Mouse (Mus musculus): ENCODE data around the gene Smyd4. TPM values are rescaled to one million over a fixed set of nuclear protein-coding genes. Genes with fewer than 3 reads are reported as not detected.
A peak's percentile ranks its signal among the peaks of the same experiment; 100 is the strongest.
"Not testable (repeated sequence)": the region's sequence is repeated elsewhere in the genome, so short reads cannot be mapped to it uniquely, and the experiment has no call there.

Gene Smyd4
- polyA plus RNA-seq, 1 experiment from 2014 or later: 13.4 TPM

- H3K4me3 ChIP-seq: peak overlapping the region; percentile 73
- peaks cover 18% of the 10 kb centered on the region for H3K4me1 ChIP-seq
- H3K27ac ChIP-seq: no peak overlapping the region
- no peak for ATAC-seq (ENCODE audit: low FRiP score)
- WGBS: under 1% methylated on average over 10 of the region's 10 CpGs
- H3K27me3 ChIP-seq: no peaks in the 10 kb centered on the region
- H3K9me3 ChIP-seq (replicated peaks): no peaks in the 10 kb centered on the region
- H3K4me2 ChIP-seq (replicated peaks): peak overlapping the region; percentile 88
- peak overlapping the region; percentile 81 for H3K9ac ChIP-seq
- H3K36me3 ChIP-seq: no peaks in the 10 kb centered on the region
Measured at GRCm38 (mm10) chr11:75347596-75347995, 637 bp upstream of the Smyd4 start.

- WGBS: 49% methylated on average over 10 of the region's 10 CpGs
- no peak for ATAC-seq (ENCODE audit: low FRiP score)
- no peak overlapping the region for H3K27ac ChIP-seq
Measured at GRCm38 (mm10) chr11:75348890-75349261, 643 bp downstream of the Smyd4 start.

DNA sequence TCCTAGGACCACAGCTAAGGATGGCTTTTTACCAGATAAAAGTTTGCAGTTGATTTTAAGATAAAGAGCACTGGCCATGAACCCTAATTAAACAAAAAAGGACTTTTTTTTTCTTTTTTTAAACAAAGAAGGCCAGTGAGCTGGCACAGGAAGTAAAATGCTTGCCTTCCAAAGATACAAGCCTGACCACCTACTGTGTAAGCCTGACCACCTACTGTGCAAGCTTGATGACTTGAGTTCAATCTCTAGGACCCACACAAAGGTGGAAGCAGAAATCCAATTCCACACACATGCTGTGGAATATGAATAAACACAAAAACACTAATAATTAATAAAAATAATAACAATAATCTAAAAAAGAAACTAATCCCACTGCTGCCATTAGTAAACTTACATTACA is 3.0 kb downstream of the Smyd4 start:
- H3K9me3 ChIP-seq (replicated peaks): no peaks in the 10 kb centered on the region
- H3K4me3 ChIP-seq: no peak overlapping the region
- H3K9ac ChIP-seq: no peak overlapping the region
- H3K4me1 ChIP-seq: peaks cover 18% of the 10 kb centered on the region
- no peak overlapping the region for H3K27ac ChIP-seq
- ATAC-seq (ENCODE audit: low FRiP score): no peak
- H3K27me3 ChIP-seq: no peaks in the 10 kb centered on the region
- no peak overlapping the region for H3K4me2 ChIP-seq (replicated peaks)
- H3K36me3 ChIP-seq: peaks cover 9% of the 10 kb centered on the region; the same call in 1 of the 2 replicates

More at GRCm38 (mm10) chr11:75348890-75349261, 643 bp downstream of the Smyd4 start:
- Histone ChIP-seq H3K4me2 (replicated peaks) (peak overlapping the region; percentile 88), H3K4me3 (peak overlapping the region; percentile 73), H3K36me3 (peaks cover 3% of the 10 kb centered on the region; the same call in 1 of the 2 replicates), H3K9ac (peak overlapping the region; percentile 81), H3K27me3 (no peaks in the 10 kb centered on the region), H3K9me3 (replicated peaks) (no peaks in the 10 kb centered on the region), H3K4me1 (peaks cover 18% of the 10 kb centered on the region)

- Histone ChIP-seq H3K4me3 (no peak overlapping the region), H3K36me3 (peaks cover 9% of the 10 kb centered on the region; the same call in 1 of the 2 replicates), H3K4me1 (no peaks in the 10 kb centered on the region), H3K27ac (no peak overlapping the region), H3K4me2 (replicated peaks) (no peak overlapping the region), H3K9ac (no peak overlapping the region), H3K27me3 (no peaks in the 10 kb centered on the region), H3K9me3 (replicated peaks) (no peaks in the 10 kb centered on the region)
- no peak for ATAC-seq (ENCODE audit: low FRiP score)
- WGBS: 87% methylated on average over 1 of the region's 1 CpGs
Measured at GRCm38 (mm10) chr11:75355475-75355874, 7.2 kb downstream of the Smyd4 start.

DNA sequence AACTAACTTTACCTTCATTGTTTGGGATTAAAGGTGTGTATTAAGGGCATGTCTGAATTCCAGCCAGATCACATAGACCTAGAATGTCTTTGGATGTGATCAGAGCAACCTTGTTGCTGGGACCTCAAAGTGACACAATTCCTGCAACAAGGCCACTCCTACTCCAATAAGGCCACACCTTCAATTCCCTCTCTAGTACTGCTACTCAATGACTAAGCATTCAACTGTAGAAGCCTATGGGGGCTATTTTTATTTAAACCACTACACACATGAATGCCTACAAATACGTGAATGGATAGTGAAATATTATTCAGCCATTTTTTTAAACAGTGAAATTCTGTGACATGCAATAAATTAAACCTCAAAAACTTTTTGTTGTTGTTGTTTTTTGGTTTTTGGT is 28.9 kb downstream of the Smyd4 start:
- no peaks in the 10 kb centered on the region for H3K27me3 ChIP-seq
- H3K36me3 ChIP-seq: no peaks in the 10 kb centered on the region
- ATAC-seq (ENCODE audit: low FRiP score): no peak
- no peaks in the 10 kb centered on the region for H3K4me1 ChIP-seq
- no peak overlapping the region for H3K4me3 ChIP-seq
- H3K9me3 ChIP-seq (replicated peaks): no peaks in the 10 kb centered on the region
- H3K27ac ChIP-seq: no peak overlapping the region
- no peak overlapping the region for H3K9ac ChIP-seq
- WGBS: 81% methylated on average over 1 of the region's 1 CpGs
- H3K4me2 ChIP-seq (replicated peaks): no peak overlapping the region

GRCm38 (mm10) chr11:75378786-75379185 is 30.6 kb downstream of the Smyd4 start:
- H3K27me3 ChIP-seq; ATAC-seq (ENCODE audit: low FRiP score); H3K4me2 ChIP-seq (replicated peaks); H3K4me1 ChIP-seq; H3K9me3 ChIP-seq (replicated peaks); H3K27ac ChIP-seq; H3K4me3 ChIP-seq; H3K9ac ChIP-seq; H3K36me3 ChIP-seq: not testable (repeated sequence)
- whole genome bisulfite sequencing: 96% methylated on average over 2 of the region's 2 CpGs

DNA sequence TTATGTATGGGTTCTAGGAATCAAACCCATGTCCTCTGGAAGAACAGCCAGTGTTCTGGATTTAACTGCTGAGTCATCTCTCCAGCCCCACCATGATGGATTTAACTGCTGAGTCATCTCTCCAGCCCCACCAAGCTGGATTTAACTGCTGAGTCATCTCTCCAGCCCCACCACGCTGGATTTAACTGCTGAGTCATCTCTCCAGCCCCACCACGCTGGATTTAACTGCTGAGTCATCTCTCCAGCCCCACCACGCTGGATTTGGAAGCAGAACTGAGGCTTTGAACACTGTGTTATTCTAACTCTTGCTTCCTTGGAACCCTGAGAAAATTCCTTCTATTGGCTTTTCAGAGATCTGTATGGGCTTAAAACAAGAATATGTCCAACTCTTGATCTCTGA is 35.3 kb downstream of the Smyd4 start:
- not testable (repeated sequence) for H3K9ac ChIP-seq; H3K4me3 ChIP-seq; H3K27ac ChIP-seq; ATAC-seq (ENCODE audit: low FRiP score); H3K36me3 ChIP-seq; H3K27me3 ChIP-seq; H3K9me3 ChIP-seq (replicated peaks); H3K4me2 ChIP-seq (replicated peaks); H3K4me1 ChIP-seq
- WGBS: 57% methylated on average over 3 of the region's 3 CpGs

- Histone ChIP-seq H3K4me3 (no peak overlapping the region), H3K9ac (no peak overlapping the region), H3K4me2 (replicated peaks) (no peak overlapping the region), H3K9me3 (replicated peaks) (no peaks in the 10 kb centered on the region), H3K27me3 (no peaks in the 10 kb centered on the region), H3K27ac (no peak overlapping the region), H3K4me1 (no peaks in the 10 kb centered on the region), H3K36me3 (peaks cover under 1% of the 10 kb centered on the region; the same call in 1 of the 2 replicates)
- 79% methylated on average over 1 of the region's 1 CpGs for WGBS
- no peak for ATAC-seq (ENCODE audit: low FRiP score)
Measured at GRCm38 (mm10) chr11:75395611-75396010, 47.4 kb downstream of the Smyd4 start.

- Histone ChIP-seq H3K27me3 (no peaks in the 10 kb centered on the region), H3K36me3 (no peaks in the 10 kb centered on the region; the same call in 1 of the 2 replicates), H3K4me3 (no peak overlapping the region), H3K4me1 (no peaks in the 10 kb centered on the region), H3K9ac (no peak overlapping the region), H3K27ac (no peak overlapping the region), H3K9me3 (replicated peaks) (no peaks in the 10 kb centered on the region), H3K4me2 (replicated peaks) (no peak overlapping the region)
- no peak for ATAC-seq (ENCODE audit: low FRiP score)
- 90% methylated on average over 7 of the region's 7 CpGs for WGBS
Measured at GRCm38 (mm10) chr11:75397452-75397851, 49.2 kb downstream of the Smyd4 start.

DNA sequence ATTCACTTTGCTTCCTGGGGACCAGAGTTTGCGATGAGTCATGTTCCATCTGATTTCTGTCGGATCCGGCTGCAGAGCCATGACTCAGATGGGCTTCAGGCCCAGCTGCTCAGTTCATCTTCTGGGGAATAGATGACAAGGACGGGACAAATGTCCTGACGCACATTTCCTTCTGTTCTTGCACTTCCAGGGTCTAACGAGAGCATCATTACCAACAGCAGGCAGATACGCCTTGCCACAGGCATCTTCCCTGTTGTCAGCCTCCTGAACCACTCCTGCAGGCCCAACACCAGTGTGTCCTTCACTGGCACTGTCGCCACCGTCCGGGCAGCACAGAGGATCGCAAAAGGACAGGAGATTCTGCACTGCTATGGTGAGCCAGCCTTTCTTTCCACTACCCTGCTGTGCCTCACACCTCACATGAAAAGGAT is 51.2 kb downstream of the Smyd4 start:
- H3K27ac ChIP-seq: no peak overlapping the region
- H3K9me3 ChIP-seq (replicated peaks): no peaks in the 10 kb centered on the region
- no peak overlapping the region for H3K9ac ChIP-seq
- no peak for ATAC-seq (ENCODE audit: low FRiP score)
- no peaks in the 10 kb centered on the region for H3K27me3 ChIP-seq
- H3K4me3 ChIP-seq: no peak overlapping the region
- H3K4me2 ChIP-seq (replicated peaks): no peak overlapping the region
- no peaks in the 10 kb centered on the region for H3K4me1 ChIP-seq
- 88% methylated on average over 11 of the region's 11 CpGs for WGBS
- H3K36me3 ChIP-seq: no peaks in the 10 kb centered on the region; the same call in 1 of the 2 replicates

GRCm38 (mm10) chr11:75400099-75400498 is 51.9 kb downstream of the Smyd4 start:
- no peak for ATAC-seq (ENCODE audit: low FRiP score)
- no peak overlapping the region for H3K4me2 ChIP-seq (replicated peaks)
- H3K9ac ChIP-seq: no peak overlapping the region
- H3K36me3 ChIP-seq: no peaks in the 10 kb centered on the region; the same call in 1 of the 2 replicates
- no peak overlapping the region for H3K27ac ChIP-seq
- H3K4me3 ChIP-seq: no peak overlapping the region
- 68% methylated on average over 9 of the region's 9 CpGs for WGBS
- no peaks in the 10 kb centered on the region for H3K27me3 ChIP-seq
- no peaks in the 10 kb centered on the region for H3K9me3 ChIP-seq (replicated peaks)
- H3K4me1 ChIP-seq: no peaks in the 10 kb centered on the region

GRCm38 (mm10) chr11:75402271-75402690 is 54.0 kb downstream of the Smyd4 start:
- no peaks in the 10 kb centered on the region for H3K9me3 ChIP-seq (replicated peaks)
- no peaks in the 10 kb centered on the region for H3K4me1 ChIP-seq
- no peak overlapping the region for H3K4me3 ChIP-seq
- no peak for ATAC-seq (ENCODE audit: low FRiP score)
- no peak overlapping the region for H3K27ac ChIP-seq
- H3K36me3 ChIP-seq: no peaks in the 10 kb centered on the region; the same call in 1 of the 2 replicates
- H3K27me3 ChIP-seq: no peaks in the 10 kb centered on the region
- 64% methylated on average over 5 of the region's 5 CpGs for WGBS
- H3K9ac ChIP-seq: no peak overlapping the region
- H3K4me2 ChIP-seq (replicated peaks): no peak overlapping the region

- no peak for ATAC-seq (ENCODE audit: low FRiP score)
- 84% methylated on average over 6 of the region's 6 CpGs for WGBS
- H3K9ac ChIP-seq: no peak overlapping the region
Measured at GRCm38 (mm10) chr11:75403301-75404052, 55.2 kb downstream of the Smyd4 start.

More at GRCm38 (mm10) chr11:75403301-75404052, 55.2 kb downstream of the Smyd4 start:
- Histone ChIP-seq H3K27me3 (no peaks in the 10 kb centered on the region), H3K4me3 (no peak overlapping the region), H3K27ac (no peak overlapping the region), H3K9me3 (replicated peaks) (no peaks in the 10 kb centered on the region), H3K36me3 (no peaks in the 10 kb centered on the region; the same call in 1 of the 2 replicates), H3K4me2 (replicated peaks) (no peak overlapping the region), H3K4me1 (no peaks in the 10 kb centered on the region)
